Mouse (Mus musculus): Measurements from ENCODE around the gene C4bp.
"Not testable (repeated sequence)": the region's sequence is repeated elsewhere in the genome, so short reads cannot be mapped to it uniquely, and the experiment has no call there.

C4bp gene

GRCm38 (mm10) chr1:130661454-130661853, at the start of gene C4bp:
TSS of gene C4bp (minus strand) at chr1:130661632.
- no peak for DNase-seq (ENCODE audit: low read depth, low spot score)

- no peak for DNase-seq (ENCODE audit: low read depth, low spot score)
These were observed 49.0 kb upstream of the C4bp start for GRCm38 (mm10) chr1:130710283-130711080.

GRCm38 (mm10) chr1:130703613-130704012, 42.2 kb upstream of the C4bp start:
- DNase-seq (ENCODE audit: low read depth, low spot score), result no peak

DNA sequence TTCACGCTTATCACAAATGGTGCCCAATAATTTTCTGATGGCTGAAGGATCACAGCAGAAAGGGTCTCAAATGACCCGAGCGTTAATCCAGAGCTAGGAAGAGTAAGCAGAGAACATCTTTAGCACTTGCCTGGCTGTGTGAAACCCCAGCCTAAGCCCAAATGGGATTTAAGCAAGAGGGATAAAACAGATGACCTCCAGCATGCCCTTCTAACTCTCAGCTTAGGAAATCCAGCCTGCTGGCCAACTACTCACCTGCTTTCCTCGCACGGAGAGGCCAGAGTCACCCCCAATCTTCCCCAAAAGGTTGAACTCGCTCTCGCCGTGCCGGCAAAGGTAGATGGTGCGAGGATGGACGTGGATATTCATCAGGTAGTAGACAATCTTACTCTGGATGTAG, 40.5 kb upstream of the C4bp start:
- DNase-seq (ENCODE audit: low read depth, low spot score), result no peak

DNA sequence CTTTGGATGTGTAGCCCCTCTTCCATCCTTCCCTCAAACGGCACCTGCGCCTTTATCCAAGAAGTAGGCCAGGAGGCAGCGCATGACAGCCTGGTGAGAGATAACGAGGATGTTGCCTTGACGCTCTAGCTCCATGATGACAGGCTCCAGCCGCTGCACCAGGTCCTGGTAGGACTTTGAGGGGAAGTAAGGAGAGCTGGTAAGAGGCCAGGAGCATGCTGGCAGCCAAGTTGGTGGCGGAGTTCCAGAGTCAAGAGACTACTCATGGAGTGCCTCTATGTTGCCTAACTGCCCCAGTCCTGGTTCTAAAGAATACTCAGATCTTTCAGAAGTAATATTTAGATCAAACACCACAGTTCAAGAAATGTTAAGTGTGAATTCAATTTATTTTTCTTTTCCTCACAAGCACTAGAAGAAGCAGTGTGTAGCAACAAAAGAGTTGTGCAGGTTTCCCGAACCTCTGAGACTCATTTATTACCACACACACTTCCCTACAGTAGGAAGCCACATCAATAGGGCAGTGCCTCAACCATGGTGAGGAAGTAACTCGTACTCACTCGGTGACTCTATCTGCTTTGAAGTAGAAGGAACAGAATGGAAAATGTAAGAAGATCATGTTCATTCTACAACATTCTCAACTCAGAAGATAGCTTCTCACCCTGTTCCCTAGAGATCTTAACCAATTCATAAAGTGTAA, 38.7 kb upstream of the C4bp start:
- no peak for DNase-seq (ENCODE audit: low read depth, low spot score)

DNA sequence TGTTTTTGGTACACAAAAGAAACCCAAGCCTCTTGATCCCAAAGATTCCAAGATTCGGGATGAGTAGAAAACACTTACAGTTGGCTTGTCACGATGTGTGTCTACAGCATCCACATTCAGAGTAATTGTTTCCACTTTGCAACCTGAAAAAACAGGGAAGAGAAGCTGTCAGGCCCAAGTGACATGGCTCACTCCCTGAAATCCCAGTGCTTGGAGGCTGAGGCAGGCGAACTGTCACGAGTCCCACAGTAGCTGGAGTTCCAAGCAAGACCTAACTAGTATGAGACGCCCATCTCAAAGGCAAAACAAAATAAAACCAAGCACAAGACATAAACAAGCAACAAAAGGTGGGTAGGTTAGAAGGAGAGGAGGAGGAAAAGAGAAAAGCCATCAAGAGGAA, 37.2 kb upstream of the C4bp start:
- no peak for DNase-seq (ENCODE audit: low read depth, low spot score)

DNA sequence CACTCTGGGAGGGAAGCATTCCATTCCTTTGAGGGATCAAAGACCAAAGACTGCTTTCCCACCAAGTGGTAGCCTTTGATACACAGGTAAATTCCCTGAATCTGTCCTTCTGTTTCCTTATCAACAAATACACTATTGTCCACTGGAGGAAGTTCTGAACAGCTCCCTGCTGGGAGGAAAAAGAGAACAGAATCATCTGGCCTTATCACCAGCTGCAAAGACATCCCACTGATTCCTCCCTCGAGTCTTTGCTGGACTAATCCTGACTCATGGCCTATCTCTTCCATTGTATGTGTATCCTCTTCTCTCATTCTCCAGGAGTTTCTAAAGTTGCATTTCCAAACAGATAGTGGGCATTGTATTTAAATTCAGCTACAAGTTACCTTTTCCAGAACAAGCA, 22.5 kb upstream of the C4bp start:
- no peak for DNase-seq (ENCODE audit: low read depth, low spot score)

DNA sequence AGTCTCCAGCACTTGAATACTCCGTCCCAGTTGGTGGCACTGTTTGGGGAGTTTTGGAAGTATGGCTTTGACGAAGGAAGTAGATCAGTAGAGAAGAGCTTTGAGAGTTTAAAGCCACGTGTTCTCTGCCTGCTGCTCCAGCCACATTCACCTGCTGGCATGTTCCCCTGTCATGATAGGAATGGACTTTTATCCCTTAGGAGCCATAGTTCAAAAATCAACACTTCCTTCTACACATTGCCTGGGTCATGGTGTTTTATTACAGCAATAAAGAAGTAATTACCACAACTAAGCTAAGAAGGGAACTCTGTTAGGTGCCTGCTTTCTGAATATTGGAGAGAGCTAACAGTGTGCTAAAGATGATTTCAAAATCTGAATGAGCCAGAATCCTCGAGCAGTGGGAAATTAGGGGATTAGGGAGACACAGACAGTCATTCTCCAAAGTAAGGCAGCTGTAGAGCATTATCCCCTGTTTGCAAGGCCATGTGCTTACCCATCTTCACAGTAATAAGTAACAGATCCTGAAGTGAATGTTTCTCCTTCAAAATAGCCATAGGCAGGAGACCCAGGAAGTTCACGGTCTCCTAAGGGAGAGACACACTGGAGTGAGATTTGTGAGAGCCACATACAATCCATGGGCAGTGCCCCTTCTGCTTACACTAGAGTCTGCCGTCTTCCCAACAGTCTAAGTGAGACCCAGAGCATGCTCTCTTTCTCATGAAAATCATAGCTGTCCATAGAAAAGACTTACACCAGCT, 20.4 kb upstream of the C4bp start:
- DNase-seq (ENCODE audit: low read depth, low spot score), result no peak

DNA sequence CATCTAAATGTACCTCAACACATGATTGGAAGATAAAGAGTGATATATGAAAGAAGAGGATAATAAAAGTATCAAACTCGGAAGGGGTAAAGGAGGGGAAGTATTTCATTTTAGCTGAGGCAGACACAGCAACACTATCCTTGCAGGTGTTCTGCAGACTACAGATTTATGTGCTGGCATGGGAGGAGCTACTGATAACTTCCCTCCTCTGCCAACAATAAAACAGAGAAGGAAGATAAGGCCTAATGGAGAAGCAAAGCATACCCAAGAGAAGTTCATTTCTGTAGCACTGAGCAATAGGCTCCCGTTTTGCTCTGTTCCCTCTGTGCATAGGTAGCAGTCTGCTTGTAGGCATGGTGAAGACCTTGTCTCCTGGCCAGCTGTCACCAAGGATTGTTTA, 19.6 kb upstream of the C4bp start:
- DNase-seq (ENCODE audit: low read depth, low spot score), result no peak

- no peak for DNase-seq (ENCODE audit: low read depth, low spot score)
These were observed 17.1 kb upstream of the C4bp start for GRCm38 (mm10) chr1:130678551-130678950.

DNA sequence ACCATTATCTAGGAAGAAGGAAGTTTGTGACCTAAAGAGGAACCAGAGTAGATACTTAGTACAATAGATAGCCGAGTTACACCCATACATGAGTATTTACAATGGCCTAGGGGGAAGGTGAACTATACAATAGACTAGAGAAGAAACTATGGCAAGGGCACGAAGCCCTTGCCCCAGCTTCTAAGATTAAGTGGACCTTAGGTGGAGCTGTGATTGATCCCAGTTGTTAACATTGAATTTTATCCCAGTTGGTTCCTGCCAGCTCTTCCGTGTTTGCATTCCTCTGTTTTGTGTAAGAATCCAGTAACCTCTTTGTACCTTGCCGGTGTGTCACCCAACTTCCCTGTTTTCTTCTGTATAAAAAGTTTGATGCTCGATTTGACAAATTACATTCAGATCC, 2.1 kb upstream of the C4bp start:
- not testable (repeated sequence) for DNase-seq (ENCODE audit: low read depth, low spot score)

GRCm38 (mm10) chr1:130659641-130660040, 1.8 kb downstream of the C4bp start:
- not testable (repeated sequence) for DNase-seq (ENCODE audit: low read depth, low spot score)

- DNase-seq (ENCODE audit: low read depth, low spot score), result no peak
These were observed 17.3 kb downstream of the C4bp start for GRCm38 (mm10) chr1:130644103-130644502.

GRCm38 (mm10) chr1:130640967-130641366, 20.5 kb downstream of the C4bp start:
- no peak for DNase-seq (ENCODE audit: low read depth, low spot score)

GRCm38 (mm10) chr1:130633761-130634410, 27.5 kb downstream of the C4bp start:
- peak; percentile 9 for DNase-seq (ENCODE audit: low read depth, low spot score)

GRCm38 (mm10) chr1:130633316-130633715, 28.1 kb downstream of the C4bp start:
- no peak for DNase-seq (ENCODE audit: low read depth, low spot score)

DNA sequence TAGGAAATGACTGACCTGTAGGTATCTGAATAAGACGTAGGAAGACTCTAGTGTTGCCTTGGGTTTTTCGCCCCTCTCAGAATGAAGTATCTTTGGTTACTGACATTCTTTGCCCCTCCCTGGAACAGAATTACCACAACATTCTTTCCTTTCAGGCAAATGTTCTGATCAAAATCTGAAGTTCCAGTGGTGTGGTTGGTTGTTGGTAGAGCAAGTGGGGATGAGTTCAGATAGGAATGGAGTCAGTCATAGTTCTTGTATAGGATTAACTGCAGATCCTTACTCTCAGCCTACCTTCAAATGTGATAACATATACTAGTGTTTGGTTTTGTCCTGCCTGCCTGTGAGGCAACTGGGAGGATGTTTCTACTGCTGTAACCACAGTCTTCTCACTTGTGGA, 31.9 kb downstream of the C4bp start, which contains the start of gene Zp3r:
Gene Zp3r (minus strand): TSS at position 101 of the 400 bp plus-strand sequence.
- DNase-seq (ENCODE audit: low read depth, low spot score), result no peak

- no peak for DNase-seq (ENCODE audit: low read depth, low spot score)
These were observed 65.1 kb downstream of the C4bp start for GRCm38 (mm10) chr1:130596291-130596690.

- no peak for DNase-seq (ENCODE audit: low read depth, low spot score)
These were observed 72.8 kb downstream of the C4bp start for GRCm38 (mm10) chr1:130588659-130589058.
